Mouse (Mus musculus) heart, adult 10 weeks (tissue): ENCODE data around the gene Tm4sf4. TPM values are rescaled to one million over a fixed set of nuclear protein-coding genes. Genes with fewer than 3 reads are reported as not detected.

ENCODE experiments used
- polyA plus RNA-seq: library from polyadenylated mRNA; stranded (reverse); fragments of 350-450 nt; fragmentation: Illumina TruSeq; extraction: RNeasy Lipid Tissue Mini Kit (QIAGEN cat#74804); gene quantifications from one replicate; pipeline ENCODE4 v1.2.3, GENCODE M21; 2014; ENCODE audit warnings: low read depth, low replicate concordance

Tm4sf4 gene
- not detected for polyA plus RNA-seq

GRCm38 (mm10) chr3:57425089-57425730 is at the start of gene Tm4sf4:
Gene Tm4sf4 (plus strand): TSS chr3:57425314.

Other genes with a start within 250 kb of the Tm4sf4 start
- gene Tm4sf1, start 123.3 kb upstream of the Tm4sf4 start, polyA plus RNA-seq, result 177 TPM
- gene Wwtr1, start 150.6 kb downstream of the Tm4sf4 start, polyA plus RNA-seq, result 37.5 TPM
- gene Commd2, start 226.4 kb downstream of the Tm4sf4 start, polyA plus RNA-seq, result 21.6 TPM